Comparison of ENCODE assay signal across 5 mouse cellular contexts in genomic region chr6:91225346-91225745, GRCm38 (mm10). TPM values are rescaled to one million over a fixed set of nuclear protein-coding genes. Genes with fewer than 3 reads are reported as not detected.
"Had no signal": no experiment of that assay in that cellular context is flagged by ENCODE, and none has a peak within 500 bp of the region (broad histone marks: within the 10 kb centered on the region; RNA-seq: fewer than 3 reads in every experiment).

No protein-coding gene starts in this region.

- DNase-seq: gastrocnemius, postnatal 14 days; gastrocnemius, postnatal 36 days; layer of hippocampus, adult 9-11 months; layer of hippocampus, postnatal 36 days had no signal

RNA-seq across cellular contexts. Expression of gene Fbln2, which starts 13.1 kb away (rescaled TPM):
- total RNA-seq: hematopoietic stem cell, adult 5-6 weeks had no signal
